Mouse (Mus musculus): ENCODE measurements at regions not wholly inside any gene's neighbourhood (a gene's known extent, or its start where the extent isn't known, plus 50 kb on each side); places are given as distances from the start of the nearest gene placed in this dataset.

GRCm38 (mm10) chr10:12115767-12116166 is 753.4 kb downstream of the Utrn start:
- ATAC-seq (no peak), DNase-seq (no peak)
- Histone ChIP-seq H3K4me3 (ENCODE audit: low read depth, low read length) (no peak overlapping the region), H3K27me3 (ENCODE audit: insufficient read depth, low read length) (no peaks in the 10 kb centered on the region), H3K27ac (ENCODE audit: low read depth, low read length) (no peak overlapping the region), H3K4me1 (ENCODE audit: insufficient read depth) (peaks cover 3% of the 10 kb centered on the region; the same call in 1 of the 2 replicates), H3K4me2 (ENCODE audit: low read depth) (no peak overlapping the region), H3K9ac (no peak overlapping the region), H3K9me3 (ENCODE audit: low read length) (no peaks in the 10 kb centered on the region), H3K36me3 (ENCODE audit: insufficient read depth) (no peaks in the 10 kb centered on the region)
- 73% methylated on average over 3 of the region's 3 CpGs for WGBS
- no peak for TF ChIP-seq CTCF (IDR thresholded peaks at IDR 0.05; ENCODE audit: low read depth)

DNA sequence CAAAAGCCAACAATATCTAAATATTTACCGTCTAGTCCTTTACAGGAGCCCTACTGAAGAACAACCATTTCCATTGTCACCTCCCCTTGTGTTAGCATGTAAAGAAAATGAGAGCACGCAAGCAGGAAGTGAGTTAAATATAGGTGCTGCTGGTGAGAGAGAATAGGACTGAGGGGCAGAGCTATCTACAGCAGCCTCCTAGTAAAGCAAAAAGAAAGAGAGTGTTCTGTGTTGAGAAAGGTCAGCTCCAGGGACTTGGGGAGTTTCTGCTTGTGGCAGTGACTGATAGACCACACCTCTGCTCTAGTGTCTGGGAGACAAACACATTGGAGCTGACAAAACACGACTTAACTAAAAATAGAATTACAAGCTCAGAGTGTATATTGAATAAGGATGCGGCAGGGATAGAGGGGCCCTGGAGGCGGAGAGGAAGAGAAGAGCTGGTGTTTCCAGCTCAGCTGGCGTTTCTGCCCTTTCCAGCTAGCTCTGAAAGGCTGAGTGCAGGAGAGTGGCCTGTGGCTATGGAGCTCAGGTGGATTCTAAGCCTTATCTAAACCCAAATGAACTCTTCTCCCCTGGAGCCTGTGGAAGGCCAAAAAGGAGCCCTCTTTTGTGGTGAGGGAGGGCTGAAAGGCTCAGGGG is 752.4 kb downstream of the Utrn start:
- H3K27ac ChIP-seq (ENCODE audit: low read depth, low read length) = no peak overlapping the region
- WGBS = 58% methylated on average over 6 of the region's 6 CpGs
- no peak overlapping the region for H3K4me3 ChIP-seq (ENCODE audit: low read depth, low read length)
- H3K4me2 ChIP-seq (ENCODE audit: low read depth) = no peak overlapping the region
- H3K9ac ChIP-seq = no peak overlapping the region
- H3K4me1 ChIP-seq (ENCODE audit: insufficient read depth) = peaks cover 3% of the 10 kb centered on the region; the same call in 1 of the 2 replicates
- H3K36me3 ChIP-seq (ENCODE audit: insufficient read depth) = no peaks in the 10 kb centered on the region
- DNase-seq = no peak
- TF ChIP-seq CTCF (IDR thresholded peaks at IDR 0.05; ENCODE audit: low read depth) = no peak
- no peaks in the 10 kb centered on the region for H3K27me3 ChIP-seq (ENCODE audit: insufficient read depth, low read length)
- ATAC-seq = peak; percentile 14
- no peaks in the 10 kb centered on the region for H3K9me3 ChIP-seq (ENCODE audit: low read length)

DNA sequence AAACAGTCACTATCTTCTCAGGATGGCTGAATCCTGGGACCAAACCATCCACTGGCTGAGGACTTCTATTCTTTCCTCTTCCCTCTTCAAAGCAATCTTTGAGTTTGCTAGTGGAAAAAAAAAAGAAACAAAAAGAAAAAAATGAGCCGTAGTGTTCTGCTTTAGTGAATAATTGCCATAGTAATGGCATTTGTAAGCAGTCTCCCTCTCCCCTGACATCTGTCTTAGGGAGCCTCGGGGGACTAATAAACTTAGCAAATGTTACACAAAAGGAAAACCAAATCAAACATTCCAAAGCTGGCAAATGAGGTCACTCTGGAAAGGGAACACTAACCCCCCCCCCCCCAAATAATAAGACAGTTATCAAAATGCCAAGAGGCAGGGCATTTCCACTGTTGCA is 744.9 kb downstream of the Utrn start:
- H3K9me3 ChIP-seq (ENCODE audit: low read length) = no peaks in the 10 kb centered on the region
- no peak overlapping the region for H3K4me2 ChIP-seq (ENCODE audit: low read depth)
- H3K4me1 ChIP-seq (ENCODE audit: insufficient read depth) = no peaks in the 10 kb centered on the region
- H3K36me3 ChIP-seq (ENCODE audit: insufficient read depth) = no peaks in the 10 kb centered on the region
- no peaks in the 10 kb centered on the region for H3K27me3 ChIP-seq (ENCODE audit: insufficient read depth, low read length)
- DNase-seq = no peak
- H3K4me3 ChIP-seq (ENCODE audit: low read depth, low read length) = no peak overlapping the region
- WGBS = 33% methylated on average over 2 of the region's 2 CpGs
- no peak overlapping the region for H3K9ac ChIP-seq
- TF ChIP-seq CTCF (IDR thresholded peaks at IDR 0.05; ENCODE audit: low read depth) = no peak
- H3K27ac ChIP-seq (ENCODE audit: low read depth, low read length) = no peak overlapping the region
- no peak for ATAC-seq

GRCm38 (mm10) chr10:12129486-12129885 is 739.7 kb downstream of the Utrn start:
- Histone ChIP-seq H3K4me1 (ENCODE audit: insufficient read depth) (no peaks in the 10 kb centered on the region), H3K36me3 (ENCODE audit: insufficient read depth) (no peaks in the 10 kb centered on the region), H3K27ac (ENCODE audit: low read depth, low read length) (no peak overlapping the region), H3K27me3 (ENCODE audit: insufficient read depth, low read length) (no peaks in the 10 kb centered on the region), H3K4me2 (ENCODE audit: low read depth) (no peak overlapping the region), H3K9ac (no peak overlapping the region), H3K9me3 (ENCODE audit: low read length) (no peaks in the 10 kb centered on the region), H3K4me3 (ENCODE audit: low read depth, low read length) (no peak overlapping the region)
- 0 out of 2 replicates have a peak, but pooled peaks have one; percentile 29 for ATAC-seq
- DNase-seq = no peak
- no peak for TF ChIP-seq CTCF (IDR thresholded peaks at IDR 0.05; ENCODE audit: low read depth)
- 54% methylated on average over 3 of the region's 3 CpGs for WGBS

DNA sequence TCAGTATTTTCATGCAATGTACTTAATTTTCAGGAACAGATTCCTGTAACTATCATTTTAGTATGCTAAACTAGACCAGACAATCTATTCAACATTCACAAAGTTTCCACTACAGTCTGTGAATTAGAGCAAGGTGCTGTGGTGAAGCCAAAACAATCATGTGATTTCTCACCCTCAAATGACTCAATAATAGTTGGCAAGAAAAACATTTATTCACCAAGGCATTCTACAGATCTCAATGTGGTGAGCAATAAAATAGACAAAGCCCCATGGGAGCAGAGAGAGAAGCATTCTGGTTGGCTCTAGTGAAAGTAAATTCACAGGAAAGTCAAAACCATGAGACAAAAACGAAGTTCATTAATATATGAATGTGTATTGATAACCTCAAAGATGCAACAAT is 724.5 kb downstream of the Utrn start:
- no peak for TF ChIP-seq CTCF (IDR thresholded peaks at IDR 0.05; ENCODE audit: low read depth)
- Histone ChIP-seq H3K4me1 (ENCODE audit: insufficient read depth) (no peaks in the 10 kb centered on the region), H3K27ac (ENCODE audit: low read depth, low read length) (no peak overlapping the region), H3K36me3 (ENCODE audit: insufficient read depth) (no peaks in the 10 kb centered on the region), H3K9me3 (ENCODE audit: low read length) (no peaks in the 10 kb centered on the region), H3K4me3 (ENCODE audit: low read depth, low read length) (no peak overlapping the region), H3K27me3 (ENCODE audit: insufficient read depth, low read length) (no peaks in the 10 kb centered on the region), H3K4me2 (ENCODE audit: low read depth) (no peak overlapping the region), H3K9ac (no peak overlapping the region)
- 58% methylated on average over 1 of the region's 1 CpGs for WGBS
- DNase-seq = no peak
- no peak for ATAC-seq

DNA sequence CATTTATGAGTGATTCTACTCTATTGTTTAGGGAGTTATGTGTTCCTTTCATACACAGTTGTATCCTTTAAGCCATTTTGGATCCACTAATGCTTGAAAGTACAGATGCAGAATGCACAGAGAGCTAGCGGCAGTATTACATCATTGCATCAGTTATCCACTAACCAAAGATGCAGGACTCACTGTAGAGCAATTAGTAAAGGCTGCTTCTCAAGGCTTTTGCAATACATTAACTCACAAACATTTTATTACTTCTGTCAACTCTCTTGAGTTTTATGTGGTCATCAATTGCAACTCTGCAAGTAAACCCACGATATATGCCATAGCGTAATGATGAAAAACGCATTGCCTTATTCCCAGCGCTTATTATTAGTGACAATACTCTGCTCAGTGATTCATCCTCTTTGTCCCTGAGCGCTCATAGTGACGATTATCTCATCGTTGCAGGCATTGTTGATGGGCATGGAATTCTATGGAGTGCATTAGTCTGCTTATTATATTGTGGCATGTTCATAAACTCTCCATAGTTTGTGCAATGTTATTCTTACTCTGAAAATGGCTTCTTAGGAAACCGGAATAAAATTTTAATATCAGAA is 722.1 kb downstream of the Utrn start:
- no peak for ATAC-seq
- 87% methylated on average over 9 of the region's 9 CpGs for WGBS
- TF ChIP-seq CTCF (IDR thresholded peaks at IDR 0.05; ENCODE audit: low read depth) = no peak

GRCm38 (mm10) chr10:12170243-12170642 is 698.9 kb downstream of the Utrn start:
- no peaks in the 10 kb centered on the region for H3K27me3 ChIP-seq (ENCODE audit: insufficient read depth, low read length)
- WGBS = 79% methylated on average over 3 of the region's 3 CpGs
- no peaks in the 10 kb centered on the region for H3K4me1 ChIP-seq (ENCODE audit: insufficient read depth)
- no peak overlapping the region for H3K27ac ChIP-seq (ENCODE audit: low read depth, low read length)
- no peak overlapping the region for H3K4me3 ChIP-seq (ENCODE audit: low read depth, low read length)
- DNase-seq (peak; percentile 12), ATAC-seq (peak; percentile 85)
- no peaks in the 10 kb centered on the region for H3K9me3 ChIP-seq (ENCODE audit: low read length)
- no peaks in the 10 kb centered on the region for H3K36me3 ChIP-seq (ENCODE audit: insufficient read depth)
- H3K4me2 ChIP-seq (ENCODE audit: low read depth) = no peak overlapping the region
- no peak for TF ChIP-seq CTCF (IDR thresholded peaks at IDR 0.05; ENCODE audit: low read depth)
- H3K9ac ChIP-seq = no peak overlapping the region

More for the DNA sequence above, 722.1 kb downstream of the Utrn start:
- no peak overlapping the region for H3K27ac ChIP-seq (ENCODE audit: low read depth, low read length)
- no peak overlapping the region for H3K9ac ChIP-seq
- H3K9me3 ChIP-seq (ENCODE audit: low read length) = no peaks in the 10 kb centered on the region
- no peaks in the 10 kb centered on the region for H3K27me3 ChIP-seq (ENCODE audit: insufficient read depth, low read length)
- H3K4me3 ChIP-seq (ENCODE audit: low read depth, low read length) = no peak overlapping the region
- H3K4me1 ChIP-seq (ENCODE audit: insufficient read depth) = no peaks in the 10 kb centered on the region
- DNase-seq = no peak
- H3K4me2 ChIP-seq (ENCODE audit: low read depth) = no peak overlapping the region
- no peaks in the 10 kb centered on the region for H3K36me3 ChIP-seq (ENCODE audit: insufficient read depth)
